Mouse (Mus musculus) NIH3T3 (cell line): ENCODE results near the gene Snap91.

Experiments used
- DNase-seq: peaks from one replicate; pipeline ENCODE4 v3.0.0-alpha.2; 2012; ENCODE audit warnings: low read depth

Gene Snap91

DNA sequence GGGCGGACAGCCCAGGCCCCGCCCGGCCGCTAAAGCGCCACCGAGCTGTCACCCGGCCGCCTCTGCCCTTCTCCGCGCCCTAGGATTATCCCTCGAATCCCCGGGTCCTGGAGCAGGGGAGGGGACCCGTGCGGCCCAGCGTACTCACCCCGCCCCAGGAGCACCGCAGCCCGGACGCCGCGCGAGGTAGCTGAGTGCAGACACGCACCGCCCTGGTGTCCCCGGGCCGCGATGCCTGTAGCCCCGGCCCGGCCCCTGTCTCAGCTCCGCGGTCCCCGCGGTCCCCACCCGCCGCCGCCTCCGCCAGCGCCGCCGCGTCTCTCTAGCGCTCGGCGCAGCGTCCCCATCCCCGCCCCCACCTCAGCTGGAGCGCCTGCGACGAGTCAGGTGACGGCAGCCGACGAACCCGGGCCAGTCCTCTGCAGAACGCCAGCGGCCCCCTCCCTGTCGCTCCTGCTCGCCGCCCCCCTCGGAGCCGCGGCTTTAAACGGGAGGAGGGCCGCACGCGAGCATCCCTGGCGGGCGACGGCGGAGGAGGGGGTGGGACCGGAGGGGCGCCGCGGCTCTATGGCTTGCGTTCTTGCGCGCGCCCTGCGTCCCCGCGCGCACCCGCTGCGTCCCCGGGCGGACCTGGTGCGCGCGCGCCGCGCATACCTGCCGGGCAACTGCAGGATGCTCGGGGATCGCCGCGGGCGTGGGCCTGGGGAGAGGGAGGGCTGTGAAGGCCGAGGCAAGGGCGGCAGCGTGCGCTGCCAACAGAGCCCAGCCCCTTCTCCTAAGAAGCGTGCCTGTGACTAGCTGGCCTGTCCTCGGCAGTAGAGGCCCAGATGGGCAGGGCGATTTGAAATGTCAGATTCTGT, at the start of gene Snap91:
Snap91 (minus strand) TSS at position 542 of the 860 bp plus-strand sequence.
- DNase-seq, result no peak

DNA sequence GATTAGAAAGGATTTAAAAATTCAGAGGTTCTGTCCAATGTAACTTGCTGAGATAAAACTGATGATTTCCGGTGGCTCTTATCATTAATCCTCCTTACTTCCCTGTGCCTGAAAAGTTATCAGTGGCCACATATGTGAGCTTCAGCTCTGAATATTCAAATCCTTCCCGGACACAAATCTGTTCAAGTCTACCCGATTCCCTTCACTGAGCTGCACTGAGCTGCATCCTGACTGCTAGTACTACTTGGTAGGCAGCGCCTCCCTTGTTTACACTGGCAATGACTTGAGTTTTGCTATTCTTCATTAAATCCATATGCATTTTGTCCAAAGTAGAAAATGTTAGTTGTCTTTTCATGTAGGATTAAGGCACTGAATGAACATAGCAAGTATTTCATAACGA, 46.1 kb upstream of the Snap91 start:
- no peak for DNase-seq

DNA sequence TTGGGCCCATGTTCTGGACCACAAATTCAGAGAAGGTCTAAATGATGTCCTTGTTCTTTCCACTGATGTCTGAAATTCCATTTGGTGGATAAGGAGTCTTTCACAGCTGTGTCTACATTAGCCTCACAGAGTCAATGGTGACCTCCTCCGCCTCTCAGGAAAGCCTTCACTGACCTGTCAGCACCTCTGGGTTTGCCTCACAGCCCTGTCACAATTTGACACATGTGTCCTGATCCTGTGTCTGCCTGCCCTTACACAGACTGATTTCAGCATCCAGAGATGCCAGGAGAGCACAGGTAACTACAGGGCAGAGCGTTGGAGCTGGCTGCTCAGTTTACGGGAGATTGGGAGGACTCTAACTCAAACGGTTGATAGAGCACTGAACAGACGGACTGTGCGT, 45.2 kb upstream of the Snap91 start:
- DNase-seq, result no peak

DNA sequence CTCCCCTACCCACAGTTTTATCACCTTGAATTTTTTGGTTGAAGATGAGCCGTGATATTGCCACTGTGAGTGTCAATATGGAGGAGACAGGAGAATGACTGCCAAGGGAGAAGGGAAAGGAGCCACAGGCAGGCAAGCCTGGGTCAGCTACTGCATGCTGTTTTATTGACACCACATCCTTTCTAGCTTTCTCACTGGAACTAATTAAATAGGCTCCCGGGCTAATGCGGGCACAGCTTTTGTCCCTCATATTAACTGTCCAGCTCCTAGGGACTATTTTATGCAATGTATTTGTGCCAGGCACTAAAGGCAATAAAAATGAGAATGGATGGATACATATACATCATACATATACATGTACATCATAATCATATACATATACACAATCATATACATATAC, 42.0 kb upstream of the Snap91 start:
- DNase-seq, result no peak

DNA sequence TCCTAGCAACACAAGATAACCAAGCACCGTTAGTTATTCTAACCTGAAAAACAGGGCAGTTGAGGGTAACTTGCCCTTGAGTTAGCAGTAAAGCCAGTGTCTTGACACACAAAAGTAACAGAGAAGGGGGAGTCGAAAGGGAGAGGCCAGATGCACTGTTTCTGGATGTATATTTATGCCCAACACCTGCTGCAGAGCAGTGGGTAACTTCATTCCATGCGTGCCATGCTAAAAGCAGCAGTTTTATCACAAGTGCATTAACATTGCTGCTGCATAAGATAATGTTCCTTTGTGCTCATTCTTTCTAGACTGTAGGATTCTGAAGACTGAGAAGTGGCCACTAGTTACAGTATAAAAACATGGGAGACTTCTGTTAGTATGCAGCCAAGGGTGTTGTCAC, 36.1 kb upstream of the Snap91 start:
- no peak for DNase-seq

DNA sequence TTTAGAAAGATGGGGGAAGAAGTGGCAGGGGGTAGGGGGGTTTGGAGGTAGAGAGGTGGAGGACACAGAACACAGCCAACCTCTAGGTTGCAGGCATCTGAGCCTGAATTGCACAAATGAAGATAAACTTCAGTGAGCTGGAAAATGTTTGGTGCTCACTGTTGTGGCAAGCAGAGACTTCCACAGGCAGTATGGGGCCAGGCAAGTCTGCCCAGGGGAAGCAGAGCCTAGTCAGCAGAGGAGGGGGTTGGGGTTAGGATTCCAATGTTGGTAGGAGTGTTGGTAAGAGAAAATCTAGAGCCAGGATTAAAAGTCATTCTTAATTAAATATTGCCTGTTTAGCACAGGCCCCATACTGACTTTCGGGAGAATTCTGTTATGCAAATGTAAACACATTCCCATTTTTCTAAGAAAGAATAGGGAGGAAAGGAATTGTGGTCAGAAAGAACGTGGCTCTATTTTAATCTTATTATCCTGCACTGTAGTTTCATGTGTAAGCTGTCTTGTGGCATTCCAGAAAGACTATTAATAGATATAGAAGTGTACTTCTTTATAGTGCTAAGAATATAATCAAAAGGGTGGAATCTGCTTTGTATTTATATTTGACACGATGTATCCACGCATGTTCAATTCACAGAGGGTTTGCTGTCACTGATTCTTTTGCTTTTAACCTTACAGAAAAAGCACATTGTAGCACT, 19.2 kb upstream of the Snap91 start:
- no peak for DNase-seq

DNA sequence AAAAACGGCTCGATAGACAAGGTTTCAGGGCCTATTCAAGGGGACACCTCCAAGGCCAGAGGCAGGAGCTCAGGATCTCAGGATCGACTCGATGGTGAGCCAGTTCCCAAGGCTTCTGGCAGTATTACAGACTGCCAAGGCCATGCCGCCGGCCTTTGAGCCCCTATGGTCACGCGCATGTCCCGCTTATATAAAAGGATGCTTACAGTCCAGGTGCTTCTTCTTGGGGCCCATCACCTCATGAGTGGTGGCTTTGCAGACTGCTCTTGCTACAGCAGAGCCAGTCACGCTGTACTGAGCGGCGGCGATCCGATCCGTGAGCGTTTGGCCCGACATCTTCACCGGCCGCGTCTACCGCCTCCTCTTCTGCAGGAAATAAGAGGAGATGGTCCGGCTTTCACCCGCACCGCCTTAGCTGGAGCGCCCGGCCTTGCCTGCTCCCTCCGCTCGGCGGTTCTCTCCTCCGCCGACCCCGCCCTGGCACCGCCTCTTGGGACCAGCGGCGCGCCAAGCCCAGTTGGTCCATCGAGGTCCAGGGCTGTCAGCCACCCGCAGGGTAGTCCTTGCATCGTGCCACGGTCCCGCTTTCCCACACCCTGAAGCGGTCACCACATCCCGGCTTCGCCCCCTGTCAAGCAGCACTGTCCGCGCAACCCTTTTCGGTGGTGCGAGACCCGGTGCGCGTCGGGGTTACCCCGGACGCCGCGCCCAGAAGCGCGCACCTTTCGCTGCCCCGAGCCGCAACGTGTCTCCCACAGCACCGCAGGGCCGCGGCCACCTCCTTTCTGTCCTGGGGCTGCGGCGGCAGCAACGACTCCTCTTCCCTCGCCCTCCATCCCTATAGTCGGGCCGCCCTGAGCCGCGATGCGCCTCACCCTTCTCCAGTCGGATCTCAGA, 990 bp downstream of the Snap91 start:
- no peak for DNase-seq

DNA sequence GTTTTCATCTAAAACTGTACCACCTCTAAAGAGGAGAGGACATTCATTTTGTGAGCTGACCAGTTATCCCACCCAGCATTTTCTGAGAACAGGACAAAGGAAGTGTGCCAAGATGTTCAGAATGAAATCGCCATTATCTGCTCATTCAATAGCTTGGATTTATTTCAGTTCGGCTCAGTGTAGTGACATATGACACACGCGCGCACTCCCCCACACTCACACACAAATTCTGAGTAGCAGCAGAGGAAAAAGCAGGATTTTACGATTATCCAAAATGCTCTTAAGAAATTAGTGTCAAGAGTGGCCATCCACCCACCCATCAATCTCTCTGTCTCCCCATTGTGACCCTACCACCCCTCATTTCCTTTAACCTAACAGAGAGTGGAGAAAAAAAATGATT, 1.7 kb downstream of the Snap91 start:
- DNase-seq, result no peak

DNA sequence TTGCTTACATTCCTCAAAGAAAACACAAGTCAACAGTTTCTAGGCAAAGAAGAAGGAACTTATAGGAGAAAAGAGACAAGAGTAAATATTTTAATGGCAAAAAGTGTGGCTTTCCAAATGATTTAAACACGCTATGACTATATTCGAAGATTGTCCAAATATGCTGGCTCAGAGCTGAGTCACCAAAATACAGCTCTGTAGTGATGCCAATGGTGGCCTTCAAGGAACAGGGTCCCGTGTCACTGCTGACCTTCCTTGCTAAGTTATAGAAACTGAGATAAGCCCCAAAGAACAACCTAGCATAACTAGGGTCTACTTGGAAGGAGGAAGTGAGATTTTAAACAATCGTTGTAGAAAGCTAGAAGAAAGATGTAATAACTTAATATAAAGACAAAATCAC, 6.8 kb downstream of the Snap91 start:
- DNase-seq, result no peak

DNA sequence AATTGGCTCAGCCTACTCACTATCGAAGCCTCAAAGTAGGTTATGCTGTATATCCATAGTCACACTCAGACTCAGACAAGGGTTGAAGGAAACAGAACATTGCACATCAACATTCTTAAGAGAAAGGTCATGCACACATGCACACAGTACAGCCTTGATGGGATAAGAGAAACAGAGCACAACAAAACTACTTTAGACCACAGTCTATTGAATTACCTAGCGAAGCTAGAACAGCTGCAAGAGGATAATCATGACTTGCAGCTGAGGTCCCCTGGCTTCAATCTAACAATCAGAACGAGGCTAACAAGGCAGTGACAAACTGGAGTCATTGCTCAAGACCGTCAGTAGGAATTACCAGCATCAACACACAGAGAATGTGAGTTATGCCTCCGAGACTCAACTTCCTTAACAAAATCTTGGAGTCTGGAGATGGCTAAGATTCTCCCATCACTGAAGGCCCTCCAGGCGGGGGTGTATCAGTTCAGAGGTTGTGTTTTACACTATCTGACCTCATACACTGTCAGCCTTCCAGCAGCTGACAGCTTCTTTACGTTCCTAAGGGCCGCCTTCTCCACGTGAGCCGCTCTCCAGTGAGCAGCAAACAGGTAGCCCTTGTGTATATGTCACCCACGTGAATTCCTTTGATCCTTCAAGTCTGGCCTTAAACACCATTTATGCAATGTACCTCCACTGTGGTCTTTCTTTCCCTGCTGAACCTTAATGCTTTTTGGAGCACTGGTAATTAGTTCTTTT, 10.7 kb downstream of the Snap91 start:
- DNase-seq, result no peak

DNA sequence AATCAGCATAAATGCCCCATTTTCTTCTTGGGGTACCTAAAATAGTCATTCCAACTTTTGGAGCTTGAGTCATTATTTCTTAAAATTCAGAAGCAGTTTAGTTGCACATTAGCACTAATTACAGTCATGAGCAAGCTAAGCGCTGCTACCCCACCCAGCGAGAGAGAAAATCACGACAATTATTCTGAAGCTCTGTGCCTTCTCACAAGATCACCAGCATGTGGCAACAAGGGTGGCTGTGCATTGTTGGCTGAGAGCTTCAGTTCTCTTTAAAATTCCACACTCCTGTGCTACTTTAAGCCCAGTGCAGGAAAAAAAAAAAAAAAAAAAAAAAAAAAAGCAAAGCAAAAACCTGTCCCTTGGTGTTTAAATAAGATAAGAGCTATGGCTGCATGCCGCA, 22.4 kb downstream of the Snap91 start:
- DNase-seq, result no peak

DNA sequence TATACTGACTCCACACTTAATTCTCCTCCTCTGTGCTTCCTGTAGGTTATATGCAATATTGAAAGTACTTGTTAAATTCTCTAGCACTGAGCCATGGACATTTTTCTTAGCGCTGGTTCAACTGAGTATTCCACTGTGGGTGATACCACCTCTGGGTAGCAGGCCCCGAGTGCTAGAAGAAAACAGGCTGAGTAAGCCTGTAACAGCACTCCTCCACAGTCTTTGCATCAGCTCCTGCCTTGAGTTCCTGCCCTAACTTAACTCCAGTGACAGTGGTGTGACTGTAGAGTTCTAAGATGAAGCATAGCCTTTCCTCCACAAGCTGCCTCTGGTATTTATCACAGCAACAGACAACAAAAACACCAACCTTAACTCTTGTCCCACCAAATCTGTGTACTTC, 22.8 kb downstream of the Snap91 start:
- DNase-seq, result no peak

DNA sequence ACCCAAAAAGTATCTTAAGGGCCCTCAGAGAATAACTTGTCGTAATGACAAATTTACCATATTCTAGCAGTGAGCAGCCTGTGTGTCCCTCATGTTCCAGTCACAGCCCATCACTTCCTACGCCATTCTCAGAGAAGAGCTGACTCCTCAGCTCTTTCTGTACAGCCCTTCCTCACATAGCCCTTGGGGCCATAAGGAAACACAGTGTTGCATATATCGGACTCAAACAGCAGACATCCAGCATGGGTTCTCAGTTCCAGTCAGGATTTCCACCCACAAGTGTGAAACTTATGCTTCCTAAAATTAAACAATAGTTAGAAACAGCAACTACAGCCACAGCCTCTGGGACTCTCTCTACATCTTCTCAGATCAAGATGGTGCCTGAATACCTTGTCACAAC, 27.6 kb downstream of the Snap91 start:
- no peak for DNase-seq

DNA sequence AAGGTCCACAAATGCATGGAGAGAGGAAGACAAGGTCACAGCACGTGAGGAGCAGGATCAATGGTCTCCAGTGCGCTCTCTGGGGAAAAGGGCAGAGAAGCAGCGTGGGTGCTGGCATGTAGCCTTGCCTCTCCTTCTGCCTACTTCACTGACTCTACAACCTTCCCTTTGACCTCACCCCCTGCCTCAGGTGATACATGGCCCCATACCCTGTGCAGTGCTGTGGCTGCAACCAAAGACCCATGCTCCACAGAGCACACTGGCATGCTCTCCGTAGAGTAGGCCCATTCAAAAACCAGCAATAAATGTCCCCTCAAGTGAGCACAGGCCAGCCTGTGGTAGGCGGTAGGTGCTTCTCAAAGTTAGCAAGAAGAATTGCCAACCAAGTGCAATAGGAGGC, 28.8 kb downstream of the Snap91 start:
- no peak for DNase-seq

DNA sequence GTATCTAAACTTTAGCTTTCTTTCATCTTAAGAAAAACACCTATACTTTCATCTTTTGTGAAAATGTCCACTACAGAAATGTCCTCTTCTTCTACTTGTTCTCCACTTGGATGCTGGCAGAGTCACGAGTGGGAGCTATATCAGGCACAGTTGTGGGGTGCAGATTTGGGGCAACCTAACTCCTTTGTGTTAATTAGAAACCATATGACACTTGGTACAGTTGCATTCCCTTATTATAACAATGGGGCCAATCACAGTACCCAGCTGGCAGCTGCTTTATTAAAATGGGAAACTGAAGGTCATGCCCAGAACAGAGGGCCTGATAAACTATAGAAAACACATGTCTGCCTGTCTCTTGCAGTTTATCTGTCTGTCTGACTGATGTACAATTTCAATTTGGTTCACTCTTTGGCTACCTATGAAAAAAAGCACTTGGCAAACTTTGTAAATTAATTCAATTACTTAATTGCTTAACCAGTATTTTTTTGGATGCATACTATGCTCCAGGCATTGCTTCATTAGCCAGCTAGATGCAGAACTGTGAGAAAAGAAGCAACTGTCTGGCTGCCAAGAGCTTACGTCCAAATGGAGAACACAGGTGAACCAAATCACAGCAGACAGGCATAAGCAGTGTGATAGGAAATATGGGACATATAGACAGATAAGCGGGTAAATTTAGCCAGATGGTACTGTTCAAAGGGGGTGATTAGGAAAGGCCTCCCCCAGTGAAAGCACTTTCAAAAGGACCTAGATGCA, 29.8 kb downstream of the Snap91 start:
- no peak for DNase-seq

DNA sequence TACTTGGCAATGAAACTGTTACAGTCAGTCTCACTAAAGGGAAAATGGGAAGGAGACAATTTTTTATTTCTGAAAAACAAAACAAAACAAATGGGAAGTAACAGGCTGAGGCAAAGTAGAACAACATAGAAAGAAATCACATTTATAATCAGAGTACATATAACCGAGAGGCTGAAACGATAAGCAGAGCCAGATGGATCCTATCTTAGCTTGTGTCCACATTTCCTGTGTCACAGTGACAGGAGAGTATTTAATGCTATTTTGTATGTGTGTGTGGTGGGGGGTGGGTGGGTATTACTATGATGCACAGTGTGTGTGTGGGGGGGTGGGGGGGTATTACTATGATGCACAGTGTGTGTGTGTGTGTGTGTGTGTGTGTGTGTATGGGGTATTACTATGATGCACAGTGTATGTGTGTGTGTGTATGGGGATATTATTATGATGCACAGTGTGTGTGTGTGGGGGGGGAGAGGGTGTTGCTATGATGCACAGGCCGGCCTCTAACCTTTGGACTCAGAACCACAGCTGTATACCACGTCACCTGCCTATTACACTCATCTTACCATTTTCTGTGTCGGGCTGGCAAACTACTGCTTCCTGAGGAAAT, 36.6 kb downstream of the Snap91 start:
- no peak for DNase-seq

DNA sequence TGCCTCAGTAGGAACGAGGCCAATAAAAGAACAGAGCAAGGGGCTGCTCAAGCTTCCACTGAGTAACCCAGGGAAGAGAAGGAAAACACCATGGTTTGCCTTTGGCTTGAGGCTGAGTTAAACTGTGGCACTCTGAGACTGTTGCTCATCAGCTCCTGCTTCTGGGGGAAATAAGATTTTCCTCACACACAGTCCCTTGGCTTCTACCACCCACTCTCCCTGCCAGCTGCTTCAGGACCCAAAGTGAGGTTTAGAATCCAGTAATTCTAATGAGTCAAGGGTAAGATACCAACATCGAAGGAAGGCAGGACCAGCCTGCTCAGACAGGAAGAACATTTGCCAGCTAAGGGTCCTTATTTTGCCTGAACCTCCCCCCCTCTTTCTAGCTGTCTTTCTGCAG, 50.7 kb downstream of the Snap91 start:
- no peak for DNase-seq

DNA sequence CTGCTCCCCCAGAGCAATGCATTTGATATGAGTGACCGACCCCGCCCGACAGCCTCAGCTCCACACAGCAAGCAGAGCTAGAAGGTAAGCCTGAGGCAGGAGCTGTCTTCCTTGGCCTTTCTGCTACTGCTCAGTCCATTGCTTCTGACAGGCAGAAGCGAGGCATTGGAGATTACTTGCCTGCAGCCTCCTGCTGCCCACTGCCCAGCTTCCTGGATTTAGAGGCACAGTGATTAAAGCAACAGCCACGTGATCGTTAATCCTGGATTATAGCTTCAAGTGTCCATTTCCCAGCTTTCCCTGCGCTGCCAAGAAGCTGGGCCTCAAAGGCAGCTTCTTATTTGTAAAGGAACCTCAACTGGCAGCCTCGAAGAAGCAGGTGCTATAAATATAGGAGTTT, 51.4 kb downstream of the Snap91 start:
- DNase-seq, result no peak

DNA sequence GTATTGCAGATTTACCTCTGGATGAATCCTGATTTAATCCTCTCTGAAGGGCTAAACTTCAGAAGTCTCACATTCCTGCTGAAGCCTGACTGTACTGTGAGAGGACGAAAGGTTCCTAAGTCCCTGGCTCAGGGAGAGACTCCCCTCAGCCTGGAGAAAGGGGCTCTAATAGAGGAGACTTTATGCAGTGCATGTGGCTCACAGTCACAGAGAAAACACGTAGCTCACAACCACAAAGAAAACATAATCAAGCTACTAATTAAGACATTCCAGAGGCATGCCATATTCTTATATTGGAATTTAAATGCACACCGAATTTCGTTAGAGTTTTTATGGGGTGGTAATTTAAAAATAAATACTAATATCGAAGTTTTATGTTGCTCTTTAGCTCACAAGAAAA, 61.1 kb downstream of the Snap91 start:
- DNase-seq, result no peak

DNA sequence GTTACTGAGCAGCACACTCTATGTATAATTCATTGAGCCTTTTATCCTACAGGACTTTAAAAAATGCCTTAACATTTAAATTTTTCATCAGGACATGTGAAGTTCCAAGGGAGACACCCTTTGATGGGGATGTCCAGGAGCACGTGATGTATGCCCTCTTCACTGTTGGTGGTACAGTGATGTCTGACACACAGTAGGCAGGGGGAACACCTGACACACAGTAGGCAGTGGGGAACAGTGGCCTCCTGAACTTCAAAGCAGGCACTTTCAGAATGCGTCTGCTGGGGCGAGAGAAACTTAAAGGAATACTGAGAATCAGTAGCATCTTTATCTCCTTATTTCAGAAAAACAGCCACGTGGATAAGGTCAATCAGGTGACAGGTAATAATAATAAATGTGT, 62.8 kb downstream of the Snap91 start:
- no peak for DNase-seq

DNA sequence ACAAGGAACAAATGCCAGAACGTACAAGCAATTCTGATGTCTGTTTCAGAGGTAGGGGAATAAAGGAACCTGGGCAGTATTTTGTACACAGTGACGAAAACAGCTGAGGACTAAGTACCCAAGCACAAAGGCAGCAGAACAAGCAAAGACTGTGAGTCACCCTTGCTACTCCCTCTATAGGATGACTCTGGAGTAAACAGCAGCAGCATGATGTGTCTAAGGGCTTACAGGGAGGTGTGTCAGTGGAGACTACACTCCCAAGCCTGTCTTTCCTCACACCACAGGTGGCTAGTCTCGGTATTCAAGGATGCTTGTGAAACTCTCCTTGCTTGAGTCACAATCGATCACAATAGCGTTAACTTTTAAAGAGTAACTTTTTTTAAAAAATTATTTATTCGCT, 66.1 kb downstream of the Snap91 start:
- DNase-seq, result no peak
